Mouse (Mus musculus): ENCODE data around the gene Mrpl1.

Mrpl1 gene

GRCm38 (mm10) chr5:96309566-96309965, 100.3 kb downstream of the Mrpl1 start:
- DNase-seq (ENCODE audit: low read depth, low spot score): no peak

GRCm38 (mm10) chr5:96311677-96312076, 102.4 kb downstream of the Mrpl1 start:
- DNase-seq (ENCODE audit: low read depth, low spot score): no peak

All from skeletal muscle tissue, adult 2 months (tissue).